Mouse (Mus musculus) lung, embryonic 16.5 days (tissue): ENCODE measurements around the gene Stpg4. TPM values are rescaled to one million over a fixed set of nuclear protein-coding genes. Genes with fewer than 3 reads are reported as not detected.

Source experiments
- ATAC-seq: fragments of 200-750 bp; cut with Nextera tagmentation; 2 replicates; pipeline ENCODE4 v1.8.0; 2017; ENCODE audit warnings: low read depth, mild to moderate bottlenecking, moderate library complexity
- H3K27ac ChIP-seq: fragments of 300-500 bp; sonication (generic); 2 replicates; pipeline ENCODE4 v1.5.1; 2014; ENCODE audit warnings: mild to moderate bottlenecking, control low read depth, low read length
- H3K27me3 ChIP-seq: fragments of 300-500 bp; sonication (generic); 2 replicates; pipeline ENCODE4 v1.6.1; 2014; ENCODE audit warnings: low read depth, low read length, mixed read lengths; ENCODE audit not compliant: control insufficient read depth, insufficient read depth
- H3K36me3 ChIP-seq: fragments of 300-500 bp; sonication (generic); 2 replicates; pipeline ENCODE4 v1.6.1; 2014; ENCODE audit warnings: low read length; ENCODE audit not compliant: control insufficient read depth, insufficient read depth
- H3K4me1 ChIP-seq: fragments of 300-500 bp; sonication (generic); replicated peaks from 2 replicates; pipeline ENCODE4 v1.6.1; 2014; ENCODE audit warnings: low read length, mixed read lengths; ENCODE audit not compliant: control insufficient read depth, insufficient read depth
- H3K4me2 ChIP-seq: fragments of 300-500 bp; sonication (generic); 2 replicates; pipeline ENCODE4 v1.6.1; 2014; ENCODE audit warnings: low read depth, low read length, control low read depth
- H3K4me3 ChIP-seq: fragments of 300-500 bp; sonication (generic); 2 replicates; pipeline ENCODE4 v1.5.1; 2014; ENCODE audit warnings: mild to moderate bottlenecking, low read length, control low read depth
- H3K9ac ChIP-seq: fragments of 300-500 bp; sonication (generic); 2 replicates; pipeline ENCODE4 v1.6.1; 2014; ENCODE audit warnings: low read length, control low read depth
- H3K9me3 ChIP-seq: fragments of 300-500 bp; sonication (generic); 2 replicates; pipeline ENCODE4 v1.6.1; 2016; ENCODE audit warnings: low read length; ENCODE audit not compliant: control insufficient read depth
- WGBS: fragments of 180-500 bp; shearing (Covaris S2); extraction: QIAGEN DNeasy Blood & Tissue Kit; methylation state at CpG from one replicate; pipeline ENCODE4 v1.1.7; 2014; 5-methylcytosine and 5-hydroxymethylcytosine counted together
- polyA plus RNA-seq: library from polyadenylated mRNA; unstranded; fragments of >200 nt; fragmentation: Nextera tagmentation; extraction: Ambion mirVana; gene quantifications from 2 replicates; pipeline ENCODE4 v1.2.1, GENCODE M21; 2015

The Stpg4 gene
- polyA plus RNA-seq, 1 experiment from 2014 or later = not detected

- no peak overlapping the region for H3K27ac ChIP-seq
- no peak for ATAC-seq
- no peak overlapping the region for H3K4me3 ChIP-seq
- 67% methylated on average over 8 of the region's 8 CpGs for WGBS
- H3K4me2 ChIP-seq = no peak overlapping the region
- no peaks in the 10 kb centered on the region for H3K9me3 ChIP-seq
- H3K4me1 ChIP-seq = no peaks in the 10 kb centered on the region
- H3K9ac ChIP-seq = no peak overlapping the region
- H3K36me3 ChIP-seq = no peaks in the 10 kb centered on the region
- H3K27me3 ChIP-seq = no peaks in the 10 kb centered on the region
Observed at GRCm38 (mm10) chr17:87343060-87343703, 84.4 kb downstream of the Stpg4 start.

Other genes starting within 250 kb of the Stpg4 start
- gene Mcfd2, start 161.8 kb downstream of the Stpg4 start, polyA plus RNA-seq = 113 and 118 TPM in 2 replicates
- 6.1 and 6.4 TPM in 2 replicates for gene Ttc7, start 144.9 kb downstream of the Stpg4 start, polyA plus RNA-seq
- 1,010 and 1,035 TPM in 2 replicates for gene Calm2, start 19.2 kb upstream of the Stpg4 start, polyA plus RNA-seq
- 356 TPM in 2 replicates for gene Epcam, start 208.2 kb upstream of the Stpg4 start, polyA plus RNA-seq
- 68.8 TPM in 2 replicates for gene Msh2, start 244.6 kb upstream of the Stpg4 start, polyA plus RNA-seq